Mouse (Mus musculus) left cerebral cortex, postnatal 36 days (tissue): ENCODE results near the gene Phf10. TPM values are rescaled to one million over a fixed set of nuclear protein-coding genes. Genes with fewer than 3 reads are reported as not detected.
"Not testable (repeated sequence)": the region's sequence is repeated elsewhere in the genome, so short reads cannot be mapped to it uniquely, and the experiment has no call there.

Source experiments
- DNase-seq, 2 experiments: peaks; one replicate each; pipeline ENCODE4 v3.0.0; 2021 to 2022; ENCODE audit warnings: low spot score in 2 of 2, mixed read lengths in 1 of 2
- intact Hi-C: fragments of 180-260 bp; cut with DNase I; formaldehyde crosslinking; loops from one replicate; pipeline ENCODE4 v1.15.1; 2025
- total RNA-seq, 2 experiments: library from RNA; stranded (reverse); gene quantifications; 2 replicates each; pipeline ENCODE4 v1.2.3; 2021

Gene Phf10
- 10 to 100 TPM; 54.3 to 67.8 TPM for total RNA-seq

DNA sequence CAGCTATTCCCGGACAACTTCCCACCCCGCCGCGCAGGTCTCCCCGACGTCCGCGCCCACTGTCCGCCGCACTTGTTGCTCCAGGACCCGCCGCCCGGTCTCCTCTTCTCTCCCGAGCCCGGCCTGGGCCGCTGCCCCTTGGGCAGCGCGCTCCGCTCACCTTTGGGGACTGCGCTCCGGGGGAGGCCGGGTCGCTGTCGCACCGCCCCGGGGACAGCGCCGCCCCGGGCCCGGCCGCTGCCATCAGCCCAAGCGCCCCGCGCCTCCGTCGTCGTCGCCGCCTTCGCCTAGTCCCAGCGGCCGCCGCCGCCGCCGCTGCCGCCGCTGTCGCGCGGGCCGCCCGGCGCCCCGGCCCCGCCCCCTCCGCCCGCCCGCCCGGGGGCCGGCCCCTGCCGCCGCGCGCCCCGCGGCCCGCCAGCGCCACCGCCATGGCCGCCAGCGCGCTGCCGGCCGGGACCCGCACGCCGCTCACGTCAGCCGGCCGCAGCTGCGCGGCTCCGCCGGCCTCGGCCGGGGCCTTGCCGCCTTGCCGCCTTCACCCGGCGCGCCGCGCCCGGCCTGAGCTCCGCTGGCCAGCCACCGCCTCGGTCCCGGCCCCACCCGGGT is at the start of gene Phf10:
Gene Phf10 (minus strand): TSS at position 323 of the 606 bp plus-strand sequence.
- peak; percentile 19 to 37 for DNase-seq

DNA sequence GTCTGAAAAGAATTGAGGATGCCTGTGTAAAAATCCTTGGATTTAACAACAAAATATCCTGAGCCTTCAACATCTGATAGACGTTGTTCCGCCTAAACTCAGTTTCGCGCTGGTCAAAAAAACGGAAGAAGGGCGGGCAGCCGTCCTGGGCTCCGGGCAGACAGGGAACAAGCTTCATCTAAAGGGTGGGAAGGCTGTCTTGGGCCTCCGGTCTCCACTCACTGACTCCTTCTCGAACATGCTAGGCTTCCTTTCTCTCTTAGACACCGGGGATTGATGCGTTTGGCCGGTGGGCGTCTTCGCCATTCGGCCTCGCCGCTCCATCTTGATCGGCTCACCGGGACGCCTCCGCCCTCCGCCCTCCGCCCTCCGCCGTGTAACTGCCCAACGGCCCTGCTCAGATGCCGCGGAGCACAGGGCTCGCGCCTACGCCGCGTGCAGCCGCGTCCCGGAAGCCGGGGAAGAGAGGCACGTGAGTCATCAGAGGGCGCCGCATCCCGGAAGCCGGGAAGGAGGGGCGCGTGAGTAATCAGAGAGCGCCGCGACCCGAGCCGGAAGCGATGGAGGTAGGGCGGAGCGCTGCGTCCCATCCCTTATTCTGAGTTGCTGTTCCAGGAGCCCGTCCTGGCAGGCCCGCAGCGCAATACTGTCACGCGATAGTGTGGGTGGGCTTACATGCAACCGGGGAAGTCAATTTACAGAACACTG is 48.8 kb upstream of the Phf10 start, which contains the start of gene Gm3435:
Gene Gm3435 (plus strand): TSS at position 471 of the 708 bp plus-strand sequence.
- intact Hi-C loops, DNase-seq: not testable (repeated sequence)

More for the DNA sequence above, at the start of gene Phf10:
- intact Hi-C loops: not testable (repeated sequence)

DNA sequence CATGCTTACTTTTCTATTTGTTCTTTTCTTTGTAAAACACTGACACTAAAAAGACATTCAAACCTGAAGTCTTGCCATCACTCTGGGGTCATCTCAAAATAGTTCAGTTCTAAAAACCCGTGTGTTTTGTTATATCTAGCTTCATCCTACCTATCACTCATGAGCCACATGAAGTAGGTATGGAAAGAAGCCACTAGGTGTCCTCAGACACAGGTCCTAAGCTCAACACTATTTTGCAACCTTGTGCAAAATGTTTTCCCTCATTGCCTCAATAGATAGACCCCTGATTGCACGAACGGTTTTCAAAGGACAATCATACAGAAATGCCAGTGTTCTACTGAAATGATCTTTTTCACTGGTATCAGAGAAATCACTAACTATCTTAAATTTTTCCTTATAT is 48.0 kb upstream of the Phf10 start:
- intact Hi-C loops, DNase-seq: not testable (repeated sequence)

DNA sequence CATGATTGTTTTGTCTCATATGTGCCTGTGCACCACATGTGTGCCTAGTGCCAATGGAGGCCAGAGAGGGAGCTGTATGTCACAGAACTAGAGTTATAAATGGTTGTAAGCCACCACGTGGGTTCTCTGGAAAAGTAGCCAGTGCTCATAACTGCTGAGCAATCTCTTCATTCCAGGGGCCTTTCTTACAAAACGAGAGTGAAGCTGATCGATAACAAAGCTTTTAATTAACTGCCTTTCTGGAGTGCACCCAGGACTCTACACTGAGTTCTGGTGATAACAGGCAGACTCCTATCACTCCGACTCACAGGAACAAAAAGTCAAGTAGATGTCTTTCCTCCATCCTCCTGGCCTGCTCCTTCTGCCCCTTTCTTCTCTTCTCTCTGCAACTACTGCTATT is 39.0 kb upstream of the Phf10 start:
- DNase-seq, intact Hi-C loops: not testable (repeated sequence)

DNA sequence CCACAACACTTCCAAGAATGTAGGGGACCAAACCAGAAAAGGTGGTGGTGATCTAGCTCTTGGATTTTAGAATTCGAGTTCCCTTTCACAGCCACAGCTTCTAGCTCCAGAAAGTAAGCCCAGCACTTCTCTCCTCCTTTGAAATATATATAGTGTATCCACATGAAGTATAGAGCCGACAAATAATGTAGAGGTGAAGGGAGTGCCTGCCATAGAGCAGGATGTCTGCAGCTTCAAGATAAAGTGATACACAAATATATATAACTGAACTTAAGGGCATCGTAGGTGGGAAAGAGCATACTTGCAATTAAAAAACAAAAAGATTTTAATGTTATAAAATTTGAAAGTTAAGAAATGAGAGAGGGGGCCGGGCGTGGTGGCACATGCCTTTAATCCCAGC is 33.1 kb upstream of the Phf10 start:
- intact Hi-C loops, DNase-seq: not testable (repeated sequence)

DNA sequence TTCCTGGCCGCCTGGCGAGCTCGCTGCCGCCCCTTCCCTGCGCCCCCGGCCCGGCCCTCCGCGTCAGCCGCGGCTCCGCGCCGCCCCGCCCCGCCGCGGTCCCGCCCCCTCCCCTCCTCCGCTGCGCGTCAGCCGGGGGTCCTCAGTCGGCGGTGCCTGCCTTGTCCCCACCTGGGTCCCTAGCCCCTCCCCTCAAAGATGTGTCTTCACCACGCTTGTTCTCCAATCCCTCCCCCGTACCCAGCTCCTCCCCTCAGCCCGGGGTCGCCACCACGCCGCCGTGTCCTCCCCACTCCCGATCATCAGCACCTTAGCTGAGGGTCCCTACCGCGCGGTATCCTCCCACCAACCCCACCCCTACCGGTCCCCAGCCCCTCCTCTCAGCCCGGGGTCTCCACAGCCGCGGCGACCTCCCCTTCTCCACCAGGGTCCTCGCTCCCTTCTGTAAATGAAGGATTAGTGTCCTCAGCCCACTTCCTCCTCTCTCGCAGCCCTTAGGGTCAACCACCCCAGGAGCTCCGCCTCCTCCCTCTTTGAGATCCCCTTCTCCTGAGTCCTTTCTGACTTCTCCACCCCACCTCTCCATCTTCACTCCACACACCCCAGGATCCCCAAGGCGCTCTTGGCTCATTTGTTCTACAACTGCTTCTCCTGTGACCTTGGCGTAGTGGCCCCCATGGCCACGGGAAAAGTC is 32.2 kb upstream of the Phf10 start:
- DNase-seq, intact Hi-C loops: not testable (repeated sequence)

DNA sequence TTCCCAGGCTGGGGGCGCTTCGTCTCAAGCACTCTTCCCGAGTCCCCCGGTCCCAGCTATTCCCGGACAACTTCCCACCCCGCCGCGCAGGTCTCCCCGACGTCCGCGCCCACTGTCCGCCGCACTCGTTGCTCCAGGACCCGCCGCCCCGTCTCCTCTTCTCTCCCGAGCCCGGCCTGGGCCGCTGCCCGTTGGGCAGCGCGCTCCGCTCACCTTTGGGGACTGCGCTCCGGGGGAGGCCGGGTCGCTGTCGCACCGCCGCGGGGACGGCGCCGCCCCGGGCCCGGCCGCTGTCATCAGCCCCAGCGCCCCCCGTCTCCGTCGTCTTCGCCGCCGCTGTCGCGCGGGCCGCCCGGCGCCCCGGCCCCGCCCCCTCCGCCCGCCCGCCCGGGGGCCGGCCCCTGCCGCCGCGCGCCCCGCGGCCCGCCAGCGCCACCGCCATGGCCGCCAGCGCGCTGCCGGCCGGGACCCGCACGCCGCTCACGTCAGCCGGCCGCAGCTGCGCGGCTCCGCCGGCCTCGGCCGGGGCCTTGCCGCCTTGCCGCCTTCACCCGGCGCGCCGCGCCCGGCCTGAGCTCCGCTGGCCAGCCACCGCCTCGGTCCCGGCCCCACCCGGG is 31.6 kb upstream of the Phf10 start:
- not testable (repeated sequence) for DNase-seq

DNA sequence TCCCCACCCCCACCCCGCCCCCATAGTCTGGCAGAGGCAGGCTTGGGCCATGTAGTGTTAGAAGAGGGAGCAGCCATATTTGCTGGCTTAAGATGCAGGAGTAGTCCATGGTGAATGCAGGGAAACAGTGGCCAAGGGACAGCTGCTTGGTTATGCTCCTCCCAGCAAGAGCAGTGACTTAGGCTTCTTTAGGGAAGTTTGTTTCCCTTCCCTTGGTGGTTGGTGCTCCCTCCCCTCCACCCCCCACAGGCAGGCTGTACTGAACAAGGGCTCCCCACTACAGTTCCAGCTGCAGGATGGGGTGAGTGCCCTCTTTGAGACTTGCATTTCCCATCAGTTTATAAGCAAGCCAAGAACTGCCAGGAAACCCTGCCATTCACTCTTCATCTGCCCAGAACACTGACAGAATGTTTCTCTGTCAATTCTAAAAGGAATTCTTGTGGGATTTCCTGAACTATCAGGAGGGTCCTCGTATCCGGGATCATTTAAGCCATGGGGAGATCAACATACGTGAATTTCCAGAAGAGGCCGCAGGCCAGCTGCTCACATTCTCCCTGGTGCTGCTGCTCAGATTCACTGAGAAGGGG is 29.1 kb upstream of the Phf10 start:
- intact Hi-C loops: not testable (repeated sequence)
- DNase-seq: peak in 1 of 2 experiments; percentile 2

More for the DNA sequence above, 31.6 kb upstream of the Phf10 start:
- intact Hi-C loops: not testable (repeated sequence)

DNA sequence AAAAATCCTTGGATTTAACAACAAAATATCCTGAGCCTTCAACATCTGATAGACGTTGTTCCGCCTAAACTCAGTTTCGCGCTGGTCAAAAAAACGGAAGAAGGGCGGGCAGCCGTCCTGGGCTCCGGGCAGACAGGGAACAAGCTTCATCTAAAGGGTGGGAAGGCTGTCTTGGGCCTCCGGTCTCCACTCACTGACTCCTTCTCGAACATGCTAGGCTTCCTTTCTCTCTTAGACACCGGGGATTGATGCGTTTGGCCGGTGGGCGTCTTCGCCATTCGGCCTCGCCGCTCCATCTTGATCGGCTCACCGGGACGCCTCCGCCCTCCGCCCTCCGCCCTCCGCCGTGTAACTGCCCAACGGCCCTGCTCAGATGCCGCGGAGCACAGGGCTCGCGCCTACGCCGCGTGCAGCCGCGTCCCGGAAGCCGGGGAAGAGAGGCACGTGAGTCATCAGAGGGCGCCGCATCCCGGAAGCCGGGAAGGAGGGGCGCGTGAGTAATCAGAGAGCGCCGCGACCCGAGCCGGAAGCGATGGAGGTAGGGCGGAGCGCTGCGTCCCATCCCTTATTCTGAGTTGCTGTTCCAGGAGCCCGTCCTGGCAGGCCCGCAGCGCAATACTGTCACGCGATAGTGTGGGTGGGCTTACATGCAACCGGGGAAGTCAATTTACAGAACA is 17.4 kb upstream of the Phf10 start, which contains the start of the genes 9030025P20Rik and Gm3417:
Gene 9030025P20Rik (plus strand): TSS at position 107 of the 677 bp plus-strand sequence.
Gene Gm3417 (minus strand): TSS at position 429 of the 677 bp plus-strand sequence.
- DNase-seq, intact Hi-C loops: not testable (repeated sequence)

DNA sequence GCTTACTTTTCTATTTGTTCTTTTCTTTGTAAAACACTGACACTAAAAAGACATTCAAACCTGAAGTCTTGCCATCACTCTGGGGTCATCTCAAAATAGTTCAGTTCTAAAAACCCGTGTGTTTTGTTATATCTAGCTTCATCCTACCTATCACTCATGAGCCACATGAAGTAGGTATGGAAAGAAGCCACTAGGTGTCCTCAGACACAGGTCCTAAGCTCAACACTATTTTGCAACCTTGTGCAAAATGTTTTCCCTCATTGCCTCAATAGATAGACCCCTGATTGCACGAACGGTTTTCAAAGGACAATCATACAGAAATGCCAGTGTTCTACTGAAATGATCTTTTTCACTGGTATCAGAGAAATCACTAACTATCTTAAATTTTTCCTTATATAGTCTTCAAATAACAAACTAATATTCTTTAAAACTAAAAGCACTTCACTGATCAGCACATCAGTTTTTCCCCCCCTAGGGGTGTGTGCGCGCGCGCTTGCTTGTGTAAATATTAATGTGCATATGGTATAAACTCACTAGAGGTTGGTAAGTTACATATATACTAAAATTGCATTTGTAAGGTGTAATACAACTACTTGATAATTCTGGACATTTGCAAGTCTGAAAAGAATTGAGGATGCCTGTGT is 16.8 kb upstream of the Phf10 start:
- DNase-seq, intact Hi-C loops: not testable (repeated sequence)

DNA sequence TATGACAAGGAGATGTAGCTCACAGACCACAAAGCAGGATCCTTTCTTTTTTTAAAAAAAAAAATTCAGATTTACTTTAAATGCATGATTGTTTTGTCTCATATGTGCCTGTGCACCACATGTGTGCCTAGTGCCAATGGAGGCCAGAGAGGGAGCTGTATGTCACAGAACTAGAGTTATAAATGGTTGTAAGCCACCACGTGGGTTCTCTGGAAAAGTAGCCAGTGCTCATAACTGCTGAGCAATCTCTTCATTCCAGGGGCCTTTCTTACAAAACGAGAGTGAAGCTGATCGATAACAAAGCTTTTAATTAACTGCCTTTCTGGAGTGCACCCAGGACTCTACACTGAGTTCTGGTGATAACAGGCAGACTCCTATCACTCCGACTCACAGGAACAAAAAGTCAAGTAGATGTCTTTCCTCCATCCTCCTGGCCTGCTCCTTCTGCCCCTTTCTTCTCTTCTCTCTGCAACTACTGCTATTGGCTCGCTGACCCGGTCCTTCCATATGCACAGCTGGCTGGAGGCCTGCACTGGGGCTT is 7.4 kb upstream of the Phf10 start:
- intact Hi-C loops: not testable (repeated sequence)

DNA sequence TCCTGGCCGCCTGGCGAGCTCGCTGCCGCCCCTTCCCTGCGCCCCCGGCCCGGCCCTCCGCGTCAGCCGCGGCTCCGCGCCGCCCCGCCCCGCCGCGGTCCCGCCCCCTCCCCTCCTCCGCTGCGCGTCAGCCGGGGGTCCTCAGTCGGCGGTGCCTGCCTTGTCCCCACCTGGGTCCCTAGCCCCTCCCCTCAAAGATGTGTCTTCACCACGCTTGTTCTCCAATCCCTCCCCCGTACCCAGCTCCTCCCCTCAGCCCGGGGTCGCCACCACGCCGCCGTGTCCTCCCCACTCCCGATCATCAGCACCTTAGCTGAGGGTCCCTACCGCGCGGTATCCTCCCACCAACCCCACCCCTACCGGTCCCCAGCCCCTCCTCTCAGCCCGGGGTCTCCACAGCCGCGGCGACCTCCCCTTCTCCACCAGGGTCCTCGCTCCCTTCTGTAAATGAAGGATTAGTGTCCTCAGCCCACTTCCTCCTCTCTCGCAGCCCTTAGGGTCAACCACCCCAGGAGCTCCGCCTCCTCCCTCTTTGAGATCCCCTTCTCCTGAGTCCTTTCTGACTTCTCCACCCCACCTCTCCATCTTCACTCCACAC is 583 bp upstream of the Phf10 start:
- DNase-seq, intact Hi-C loops: not testable (repeated sequence)

More for the DNA sequence above, 7.4 kb upstream of the Phf10 start:
- DNase-seq: not testable (repeated sequence)

DNA sequence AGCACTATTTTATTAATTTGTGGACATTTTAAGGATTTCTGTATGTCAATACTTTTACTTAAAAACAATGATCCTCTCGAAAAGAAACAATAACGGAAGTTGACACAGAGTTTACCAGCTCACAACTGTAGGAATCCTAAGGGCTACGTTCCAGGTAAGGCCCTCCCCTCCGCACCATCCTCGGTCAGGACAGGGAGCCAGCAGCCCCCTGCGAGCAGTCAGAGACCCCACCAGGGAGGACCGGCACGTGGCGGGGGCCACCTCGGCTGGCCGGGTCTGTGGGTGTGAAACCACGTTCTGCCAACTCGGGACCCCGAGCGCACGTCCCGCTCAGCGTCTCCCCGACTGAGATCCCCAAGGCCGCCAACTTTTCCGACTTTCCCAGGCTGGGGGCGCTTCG is 553 bp downstream of the Phf10 start:
- peak in 1 of 2 experiments; percentile 11 for DNase-seq
- intact Hi-C loops: no loop called here

DNA sequence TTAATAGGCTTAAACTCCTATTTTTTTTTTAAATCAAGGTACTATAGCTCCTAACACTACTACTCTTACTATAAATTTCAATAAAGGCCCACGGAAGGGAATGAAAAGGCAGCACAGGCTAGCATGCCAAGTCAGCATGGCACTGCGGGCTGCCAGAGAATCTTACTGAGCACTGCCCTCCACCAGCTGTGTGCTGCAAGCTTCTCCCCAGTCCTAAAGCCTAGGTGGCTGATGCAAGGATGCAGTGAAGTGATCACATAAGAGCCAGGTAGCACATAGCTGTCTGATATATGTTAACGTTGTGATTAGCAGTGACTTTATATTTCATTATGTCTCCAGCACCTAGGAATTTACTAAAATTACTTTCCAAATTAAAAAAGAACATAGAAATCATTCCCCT is 1.1 kb downstream of the Phf10 start:
- no peak for DNase-seq
- intact Hi-C loops: no loop called here

DNA sequence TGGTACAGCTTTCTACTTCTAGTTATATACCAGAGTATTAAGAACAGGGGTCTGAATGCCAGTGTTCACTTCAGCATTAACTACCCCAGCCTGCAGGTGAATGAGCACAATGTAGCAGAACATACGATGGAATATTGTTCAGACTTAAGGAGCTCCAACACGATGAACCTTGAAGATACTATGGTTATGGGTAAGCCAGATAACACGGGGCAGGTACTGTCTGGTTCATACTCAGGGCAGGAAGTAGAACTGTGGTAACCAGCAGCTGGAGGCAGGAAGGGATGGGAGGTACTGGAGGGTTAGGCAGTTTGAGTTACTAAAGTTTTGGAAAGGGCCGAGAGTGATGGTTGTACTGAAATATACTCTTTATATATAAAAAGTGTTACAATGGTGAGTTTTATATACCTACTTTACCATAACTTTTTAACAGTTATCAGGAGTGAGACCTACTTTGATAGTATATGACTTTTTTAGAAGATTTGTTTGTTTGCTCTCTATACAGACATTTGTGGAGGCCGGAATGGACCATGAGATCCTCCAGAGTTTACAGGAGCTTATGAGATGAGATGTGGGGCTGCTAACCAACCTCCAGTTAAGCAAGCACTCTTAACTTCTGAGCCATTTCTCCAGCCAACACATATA is 2.3 kb downstream of the Phf10 start:
- intact Hi-C loops: no loop called here
- DNase-seq: no peak

DNA sequence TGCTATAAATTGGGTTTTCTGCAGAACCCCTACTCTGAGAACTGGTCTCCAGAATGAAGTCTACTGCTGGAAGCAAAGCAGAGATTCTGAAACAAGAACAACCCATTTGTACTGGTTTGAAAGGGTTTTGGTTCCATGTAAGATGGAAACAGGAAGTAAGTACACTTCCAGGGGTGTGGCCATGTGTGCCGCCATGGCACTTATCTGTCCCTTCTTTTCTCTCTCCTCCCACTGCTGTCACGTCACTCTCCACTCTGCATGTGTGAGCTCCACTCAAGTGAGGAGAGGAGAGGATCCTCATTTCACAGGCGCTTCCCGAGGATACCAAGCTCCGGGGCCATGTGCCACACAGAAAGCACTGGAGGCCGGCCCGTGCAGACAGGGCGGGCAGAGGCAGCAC is 7.6 kb downstream of the Phf10 start:
- no peak for DNase-seq
- intact Hi-C loops: no loop called here

DNA sequence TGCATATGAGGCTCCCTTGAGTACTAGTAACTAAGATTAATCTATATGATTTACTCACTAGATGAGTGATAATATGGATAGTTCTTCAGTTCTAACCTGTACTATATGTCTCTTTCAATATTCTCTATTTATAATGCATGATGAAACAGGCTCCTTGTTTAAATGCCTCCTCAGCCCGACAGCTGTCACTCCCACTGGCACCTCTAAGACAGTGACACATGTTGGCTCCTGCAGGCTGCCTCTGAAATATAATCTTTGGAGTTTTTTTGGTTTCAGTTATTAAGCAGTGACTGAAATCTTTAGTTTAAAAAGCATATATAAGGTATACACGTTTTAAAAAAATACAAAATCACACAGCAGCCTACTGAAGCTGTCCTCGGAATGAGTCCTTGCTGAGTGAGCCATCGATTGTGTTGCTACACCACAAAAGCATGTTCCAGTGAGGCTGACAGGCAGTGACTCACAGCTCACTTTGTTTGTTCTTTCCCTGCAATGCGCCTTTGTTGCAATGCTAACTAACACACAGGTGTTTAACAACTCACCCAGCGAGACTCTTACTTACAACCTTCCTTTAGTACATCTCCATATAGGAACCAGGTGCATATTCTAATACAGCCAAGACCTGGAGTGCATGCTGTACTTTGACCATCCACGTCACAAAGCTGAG is 11.8 kb downstream of the Phf10 start:
- no peak for DNase-seq

More for the DNA sequence above, 11.8 kb downstream of the Phf10 start:
- intact Hi-C loops: no loop called here
